Mouse (Mus musculus) bone marrow, adult 2 months (tissue): ENCODE results near the gene Mycl. TPM values are rescaled to one million over a fixed set of nuclear protein-coding genes. Genes with fewer than 3 reads are reported as not detected.

Source experiments
- H3K27ac ChIP-seq: fragments of 200-500 bp; 2 replicates; pipeline ENCODE4 v1.5.1; 2012; ENCODE audit warnings: low read depth, mild to moderate bottlenecking, control low read depth, inconsistent platforms, low read length; ENCODE audit not compliant: control insufficient read depth, poor library complexity, insufficient read depth
- H3K4me1 ChIP-seq: fragments of 200-500 bp; 2 replicates; pipeline ENCODE4 v1.6.1; 2011; ENCODE audit warnings: low read length; ENCODE audit not compliant: control insufficient read depth, insufficient read depth
- H3K4me3 ChIP-seq: fragments of 200-500 bp; replicated peaks from 2 replicates; pipeline ENCODE3; 2011; ENCODE audit warnings: mild to moderate bottlenecking, low read depth, low read length, control low read depth; ENCODE audit not compliant: control insufficient read depth
- CTCF ChIP-seq: fragments of 200-500 bp; IDR thresholded peaks from 2 replicates; pipeline ENCODE4 v1.5.1; 2011; ENCODE audit warnings: low read length, control low read depth; ENCODE audit not compliant: control insufficient read depth, insufficient read depth
- POLR2A ChIP-seq: fragments of 200-500 bp; IDR thresholded peaks from 2 replicates; pipeline ENCODE4 v1.6.1; 2011; ENCODE audit warnings: low read depth, mild to moderate bottlenecking, control low read depth, low read length, borderline replicate concordance; ENCODE audit not compliant: control insufficient read depth
- WGBS: fragments of 180-500 bp; shearing (Covaris S2); methylation state at CpG from one replicate; pipeline ENCODE4 v1.1.7; 2018; 5-methylcytosine and 5-hydroxymethylcytosine counted together
- polyA plus RNA-seq: library from polyadenylated mRNA; stranded (reverse); fragments of >200 nt; gene quantifications from 2 replicates; pipeline ENCODE4 v1.2.4, GENCODE M21; 2011; ENCODE audit warnings: low replicate concordance; ENCODE audit not compliant: missing spikeins, insufficient read depth, insufficient read length

Gene Mycl
- polyA plus RNA-seq = 0.40 and 0.60 TPM in 2 replicates

DNA sequence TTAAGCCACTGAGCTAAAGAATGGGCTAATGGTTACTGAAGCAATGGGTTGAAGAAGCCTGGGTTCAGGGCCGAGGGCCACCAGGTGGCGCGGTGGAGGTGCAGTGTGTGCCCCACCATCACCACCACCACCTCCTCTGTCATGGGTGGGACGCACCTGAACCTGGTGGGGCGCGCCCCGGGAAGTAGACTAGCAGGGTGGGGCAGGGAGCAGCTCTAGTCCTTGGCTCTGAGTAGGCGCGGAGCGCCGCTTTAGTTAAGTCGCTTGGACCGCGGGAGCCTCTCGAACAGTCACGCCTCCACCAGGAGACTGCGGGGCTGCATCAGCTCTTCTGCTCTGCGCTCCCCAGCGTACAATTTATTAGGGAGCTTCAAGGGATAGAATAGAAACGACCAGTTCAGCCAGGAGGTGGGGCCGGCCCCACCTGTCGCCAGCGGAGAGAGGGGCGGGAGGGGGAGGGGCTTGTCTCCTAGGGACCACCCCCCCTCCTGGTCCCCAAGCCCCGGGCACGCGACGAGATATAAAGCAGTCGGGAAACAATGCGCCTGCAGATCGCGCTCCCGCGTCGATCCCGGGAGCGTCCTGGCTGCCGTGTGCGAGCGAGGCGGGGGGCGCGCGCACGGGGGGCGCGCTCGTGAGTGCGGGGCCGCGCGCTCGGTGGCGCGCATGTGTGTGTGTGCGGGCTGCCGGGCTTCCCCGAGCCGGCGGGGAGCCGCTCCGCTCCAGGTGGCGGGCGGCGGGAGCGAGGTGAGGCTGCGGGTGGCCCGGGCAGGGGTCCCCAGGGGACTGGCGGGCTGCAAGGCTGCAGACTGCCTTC is at the start of gene Mycl:
Gene Mycl (plus strand): TSS at position 249 of the 817 bp plus-strand sequence.
- no peaks in the 10 kb centered on the region for H3K4me1 ChIP-seq
- H3K4me3 ChIP-seq = peak within 1 kb of the TSS; percentile 50
- TF ChIP-seq CTCF (peak; percentile 85), POLR2A (no peak)
- under 1% methylated on average over 69 of the region's 69 CpGs for WGBS
- peak within 1 kb of the TSS; percentile 22; the same call in 1 of the 2 replicates for H3K27ac ChIP-seq

DNA sequence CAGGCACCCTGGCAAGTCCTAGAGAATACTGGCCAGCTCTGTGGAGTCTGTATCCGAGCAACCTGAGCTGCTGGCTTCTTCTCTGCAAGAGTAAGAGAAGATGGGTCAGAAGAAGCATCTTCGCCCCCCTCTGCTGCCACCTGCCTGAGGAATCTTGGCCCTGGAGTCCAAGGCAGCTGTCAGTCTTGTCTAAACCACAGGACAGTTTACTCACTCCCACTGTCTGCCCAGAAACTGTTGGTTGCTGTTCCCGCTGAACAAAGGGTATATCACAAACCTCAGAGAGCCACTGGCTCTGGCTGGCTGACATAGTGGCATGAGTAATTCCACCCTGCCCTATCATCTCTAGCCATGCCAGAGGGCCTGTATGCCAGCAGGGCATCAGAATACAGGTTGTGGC is 48.2 kb upstream of the Mycl start:
- Histone ChIP-seq H3K4me3 (no peak overlapping the region), H3K27ac (no peak overlapping the region), H3K4me1 (peaks cover 1% of the 10 kb centered on the region; the same call in 1 of the 2 replicates)
- WGBS = 73% methylated on average over 3 of the region's 3 CpGs
- TF ChIP-seq CTCF (no peak), POLR2A (no peak)

DNA sequence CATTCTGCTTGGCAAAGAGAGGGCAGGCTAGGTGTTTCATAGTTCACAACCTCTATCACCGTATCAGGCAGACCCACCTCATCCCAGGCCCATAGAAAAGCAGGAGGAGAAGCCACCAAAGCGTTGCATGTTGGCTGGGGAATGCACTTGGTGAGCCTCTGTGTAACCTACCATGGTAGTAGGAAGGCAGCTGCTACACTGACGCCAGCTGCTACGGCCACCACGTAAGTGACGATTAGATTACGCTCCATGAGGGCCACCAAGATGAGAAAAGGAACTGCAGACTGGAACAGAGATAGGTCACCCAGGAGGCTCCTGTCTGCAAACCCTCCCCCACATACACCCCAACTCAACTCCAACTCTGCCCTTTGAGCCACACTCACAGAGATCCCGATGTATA is 46.4 kb upstream of the Mycl start:
- Histone ChIP-seq H3K4me3 (no peak overlapping the region), H3K4me1 (peaks cover 1% of the 10 kb centered on the region; the same call in 1 of the 2 replicates), H3K27ac (no peak overlapping the region)
- WGBS = 73% methylated on average over 8 of the region's 8 CpGs
- TF ChIP-seq POLR2A (no peak), CTCF (no peak)

DNA sequence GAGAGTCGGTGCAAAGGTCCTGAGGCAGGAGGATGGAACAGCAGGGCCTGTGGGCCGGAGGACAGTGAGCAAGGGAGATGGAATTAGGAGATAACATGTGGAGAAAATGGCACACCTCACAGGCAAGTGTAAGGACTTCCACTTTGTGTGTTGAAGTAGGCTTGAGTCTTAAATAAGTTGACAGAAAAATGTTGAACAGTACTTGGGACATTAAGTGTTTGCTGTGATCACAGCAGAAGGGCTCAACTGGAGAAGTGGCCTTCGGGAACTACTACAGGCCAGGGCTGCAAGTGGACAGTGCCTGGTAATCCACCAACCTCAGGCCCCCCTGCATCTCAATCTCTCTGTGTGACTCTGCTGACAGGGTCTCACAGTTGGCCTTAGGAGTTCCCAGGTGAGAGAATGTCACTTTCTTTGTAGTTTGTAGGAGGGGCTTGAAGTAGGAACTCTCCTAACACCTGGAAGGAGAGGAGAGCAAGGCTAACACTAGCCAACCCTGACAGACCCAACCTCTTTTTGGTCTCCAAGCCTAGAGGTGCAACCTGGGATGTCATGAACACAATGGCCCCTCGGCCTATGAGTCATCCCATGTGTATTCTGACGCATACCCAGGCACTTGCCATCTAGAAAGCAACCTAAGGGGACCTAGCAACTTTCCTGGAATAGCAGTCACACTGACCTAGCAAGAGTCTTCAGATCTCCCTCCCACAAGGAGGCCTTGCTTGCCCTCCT is 40.6 kb upstream of the Mycl start:
- H3K4me3 ChIP-seq = peak overlapping the region; percentile 44
- peak overlapping the region; percentile 66; the same call in 1 of the 2 replicates for H3K27ac ChIP-seq
- H3K4me1 ChIP-seq = peaks cover 9% of the 10 kb centered on the region
- no peak for TF ChIP-seq CTCF
- TF ChIP-seq POLR2A = no peak
- 56% methylated on average over 5 of the region's 5 CpGs for WGBS

DNA sequence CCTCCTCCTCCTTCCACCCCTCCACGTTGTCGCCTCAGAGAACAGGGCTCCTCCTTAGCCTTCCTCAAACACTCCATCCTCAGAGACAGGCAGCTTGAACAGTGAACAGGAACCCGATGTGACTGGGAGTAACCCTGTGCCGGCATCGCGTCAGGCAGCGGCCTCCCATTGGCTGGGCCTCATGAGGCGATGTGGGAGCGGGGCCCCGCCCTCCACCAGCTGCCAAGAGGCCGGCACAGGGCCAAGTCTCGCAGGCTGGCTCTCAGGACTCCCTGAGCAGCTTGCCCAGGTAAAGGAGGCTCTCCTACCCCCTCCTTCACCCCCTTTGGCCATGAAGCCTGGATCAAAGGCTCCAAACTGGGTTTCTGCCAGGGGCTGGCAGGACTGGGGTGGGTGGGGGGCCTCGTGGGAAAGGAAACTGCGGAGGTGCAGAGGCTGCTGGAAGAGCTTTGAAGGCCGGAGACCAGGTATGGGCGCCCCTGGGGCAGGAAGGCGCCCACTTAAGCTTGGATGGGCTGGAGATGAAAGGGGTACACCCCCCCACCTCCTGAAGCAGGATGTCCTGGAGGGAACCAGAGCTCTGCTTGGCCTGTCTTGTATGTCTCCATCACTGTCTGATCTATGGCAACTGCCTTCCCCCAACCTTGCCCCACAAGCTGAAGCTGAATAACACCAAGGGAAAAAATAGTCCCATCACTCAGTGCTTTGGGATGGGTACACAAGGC is 39.9 kb upstream of the Mycl start:
- H3K4me3 ChIP-seq = peak overlapping the region; percentile 44
- TF ChIP-seq POLR2A (0 out of 2 replicates have a peak, but pooled peaks have one; percentile 28), CTCF (no peak)
- H3K4me1 ChIP-seq = peaks cover 9% of the 10 kb centered on the region
- 13% methylated on average over 17 of the region's 17 CpGs for WGBS
- H3K27ac ChIP-seq = peak overlapping the region; percentile 66

DNA sequence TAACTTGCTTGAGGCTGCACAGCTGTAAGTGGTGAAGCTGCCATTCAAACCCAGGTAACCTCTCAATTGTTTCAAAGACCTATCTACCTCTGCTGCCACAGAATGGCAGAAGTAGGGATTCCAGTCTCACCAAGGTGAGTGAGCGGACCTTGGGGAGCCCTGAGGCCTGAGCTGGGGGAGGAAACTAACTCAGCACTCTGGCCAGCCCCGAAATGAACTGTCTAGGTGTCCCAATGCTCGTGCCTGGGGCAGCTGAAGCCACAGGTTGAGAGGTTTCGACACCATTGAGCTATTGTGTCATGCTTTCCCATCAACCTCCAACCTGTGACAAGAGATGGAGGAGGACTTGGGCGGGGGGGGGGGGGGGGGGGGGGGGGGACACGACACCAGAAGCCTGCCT is 39.2 kb upstream of the Mycl start:
- no peak overlapping the region for H3K4me3 ChIP-seq
- H3K27ac ChIP-seq = no peak overlapping the region; the same call in 1 of the 2 replicates
- 40% methylated on average over 5 of the region's 6 CpGs for WGBS
- H3K4me1 ChIP-seq = peaks cover 9% of the 10 kb centered on the region
- no peak for TF ChIP-seq POLR2A

DNA sequence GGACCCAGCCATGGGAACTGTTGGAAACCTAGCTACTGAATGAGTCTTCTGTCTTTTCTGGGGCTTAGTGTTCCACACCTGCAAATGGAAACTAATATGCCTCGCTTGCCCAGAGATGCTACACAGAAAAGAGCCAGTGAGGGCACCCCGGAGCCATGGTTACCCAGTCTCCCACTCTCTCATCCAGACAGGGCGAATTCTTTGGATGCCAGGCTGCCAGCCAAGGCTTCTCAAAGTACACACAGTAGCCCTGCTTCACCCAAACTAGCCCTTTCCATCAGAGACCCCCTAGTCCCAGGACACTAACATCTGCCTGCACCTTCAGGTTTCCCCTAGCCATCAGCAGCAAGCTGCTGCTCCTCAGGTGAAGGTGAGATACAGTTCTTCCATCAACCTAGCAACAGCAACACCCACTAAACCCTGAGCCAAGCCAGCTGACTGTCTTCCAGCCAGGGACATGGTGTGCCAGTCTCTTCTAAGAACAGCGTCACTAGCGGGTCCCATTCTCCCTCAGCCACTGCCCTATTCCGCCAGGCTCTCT is 36.9 kb upstream of the Mycl start:
- Histone ChIP-seq H3K4me3 (no peak overlapping the region), H3K27ac (no peak overlapping the region), H3K4me1 (peaks cover 7% of the 10 kb centered on the region)
- TF ChIP-seq CTCF (no peak), POLR2A (no peak)
- WGBS = 82% methylated on average over 6 of the region's 6 CpGs
